Comparison of ENCODE assay signal across 8 mouse cellular contexts in the genomic region with DNA sequence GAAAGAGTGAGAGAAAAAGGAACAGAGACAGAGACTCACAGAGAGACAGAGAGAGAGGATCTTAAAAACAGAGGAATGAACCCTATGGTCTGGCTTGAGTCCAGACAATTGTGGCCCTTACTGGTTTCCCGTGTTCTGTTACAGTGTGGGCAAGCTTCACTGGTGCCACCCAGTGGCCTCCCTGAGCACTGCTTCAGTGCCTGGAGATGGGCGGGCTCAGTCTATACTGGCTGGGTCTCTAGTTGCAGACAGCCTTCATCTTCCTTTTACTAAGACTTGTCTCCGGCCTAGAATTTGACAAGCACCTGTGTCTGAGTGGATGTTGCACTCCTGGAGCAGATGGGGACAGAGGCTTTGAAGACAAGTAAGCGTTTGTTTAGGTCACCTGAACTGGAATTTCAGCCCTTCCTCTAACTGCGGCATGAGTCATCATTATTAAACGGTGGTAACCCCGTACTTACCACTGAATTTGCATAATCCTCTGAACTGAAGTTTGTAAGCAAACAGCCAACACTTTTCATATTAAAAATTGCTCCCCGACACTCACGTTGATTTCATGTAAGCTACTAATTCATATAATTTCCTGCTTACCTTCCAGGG. TPM values are rescaled to one million over a fixed set of nuclear protein-coding genes. Genes with fewer than 3 reads are reported as not detected.
A peak's percentile ranks its signal among the peaks of the same experiment; 100 is the strongest.
DNase-seq lines count a peak whose midpoint lies in the region; ATAC-seq and TF ChIP-seq lines count a peak whose summit lies in the region.

No protein-coding gene starts in this region.

- H3K36me3 ChIP-seq in embryonic facial prominence, embryonic 10.5 days (replicated peaks), result no peaks in the 10 kb centered on the region
- no peaks in the 10 kb centered on the region for H3K36me3 ChIP-seq in liver, embryonic 13.5 days
- H3K36me3 ChIP-seq in testis, adult 2 months (ENCODE audit: control insufficient read depth, insufficient read depth, low read length), result no peaks in the 10 kb centered on the region

- peak; percentile 86 for ATAC-seq in CD4-positive, CD25-positive, alpha-beta regulatory T cell, adult 4 months
- ATAC-seq in liver, embryonic 13.5 days (ENCODE audit: low read depth), result peak; percentile 81

- WGBS in embryonic facial prominence, embryonic 10.5 days, result 57% methylated on average over 9 of the region's 9 CpGs
- WGBS in liver, embryonic 13.5 days (ENCODE audit: insufficient replicate concordance), result 24% methylated on average over 9 of the region's 9 CpGs

- no peak overlapping the region for H3K4me3 ChIP-seq in embryonic facial prominence, embryonic 10.5 days
- no peak overlapping the region for H3K4me3 ChIP-seq in liver, embryonic 13.5 days (replicated peaks)
- no peak overlapping the region for H3K4me3 ChIP-seq in testis, adult 2 months (ENCODE audit: control insufficient read depth, low read depth, low read length)

- H3K9ac ChIP-seq in liver, embryonic 13.5 days, result no peak overlapping the region

- TF ChIP-seq POLR2A in testis, adult 2 months (IDR thresholded peaks at IDR 0.05; ENCODE audit: control insufficient read depth, low read depth, low read length), result no peak

- H3K27me3 ChIP-seq in embryonic facial prominence, embryonic 10.5 days (replicated peaks; ENCODE audit: low read depth, poor library complexity, severe bottlenecking), result no peaks in the 10 kb centered on the region
- no peaks in the 10 kb centered on the region for H3K27me3 ChIP-seq in liver, embryonic 13.5 days
- H3K27me3 ChIP-seq in testis, adult 2 months (ENCODE audit: control insufficient read depth, insufficient read depth, low read length), result no peaks in the 10 kb centered on the region

- no peaks in the 10 kb centered on the region for H3K4me1 ChIP-seq in embryonic facial prominence, embryonic 10.5 days
- peaks cover 8% of the 10 kb centered on the region for H3K4me1 ChIP-seq in liver, embryonic 13.5 days (replicated peaks)
- H3K4me1 ChIP-seq in testis, adult 2 months (ENCODE audit: control insufficient read depth, insufficient read depth, low read length), result peaks cover 3% of the 10 kb centered on the region

- DNase-seq in adrenal gland, postnatal 10 days, result peak; percentile 75
- DNase-seq in embryonic facial prominence, embryonic 10.5 days (ENCODE audit: low spot score), result peak; percentile 71
- DNase-seq in heart, adult 9 months (ENCODE audit: low spot score in 2 of 2), result peak; percentile 40 to 75
- peak; percentile 82 for DNase-seq in kidney, postnatal 10 days
- peak; percentile 59 for DNase-seq in liver, embryonic 13.5 days
- peak; percentile 51 for DNase-seq in neural tube, embryonic 10.5 days (ENCODE audit: extremely low spot score, low spot score)

- H3K4me2 ChIP-seq in liver, embryonic 13.5 days, result peak overlapping the region; percentile 23; the same call in 1 of the 2 replicates

- no peak overlapping the region for H3K27ac ChIP-seq in embryonic facial prominence, embryonic 10.5 days (replicated peaks)
- H3K27ac ChIP-seq in liver, embryonic 13.5 days, result no peak overlapping the region
- no peak overlapping the region for H3K27ac ChIP-seq in testis, adult 2 months (ENCODE audit: control insufficient read depth, insufficient read depth, low read depth, low read length)

- peak; percentile 83; the same call in 1 of the 2 replicates for TF ChIP-seq CTCF in testis, adult 2 months (IDR thresholded peaks at IDR 0.05; ENCODE audit: control insufficient read depth, insufficient read depth, insufficient replicate concordance, low read depth, low read length)

- H3K9me3 ChIP-seq in embryonic facial prominence, embryonic 10.5 days, result no peaks in the 10 kb centered on the region
- H3K9me3 ChIP-seq in liver, embryonic 13.5 days (replicated peaks), result no peaks in the 10 kb centered on the region

RNA-seq across cellular contexts. Expression of a gene that starts 18.9 kb away (rescaled TPM):
- under 1 TPM in 1 of 2 experiments, not detected in 1; 0.51 TPM for polyA plus RNA-seq in CD4-positive, CD25-positive, alpha-beta regulatory T cell, adult 4 months (2017; shearing (Covaris generic))
- total RNA-seq in adrenal gland, postnatal 10 days (2021), result under 1 TPM; 0.70 to 0.90 TPM
- polyA plus RNA-seq in embryonic facial prominence, embryonic 10.5 days (2016; fragmentation: Nextera tagmentation; extraction: Ambion mirVana), result not detected in 2 replicates
- polyA plus RNA-seq in liver, embryonic 13.5 days (2015; fragmentation: Nextera tagmentation; extraction: Ambion mirVana), result 2.7 and 2.9 TPM in 2 replicates
- polyA plus RNA-seq in testis, adult 2 months (2012; rRNA removed), result 0.07 and 0.25 TPM in 2 replicates
